Mouse (Mus musculus): Measurements from ENCODE around the gene Cyp1b1. TPM values are rescaled to one million over a fixed set of nuclear protein-coding genes. Genes with fewer than 3 reads are reported as not detected.

Cyp1b1 gene
- total RNA-seq, 2 experiments from 2014 or later, result 33.9 to 38.1 TPM

DNA sequence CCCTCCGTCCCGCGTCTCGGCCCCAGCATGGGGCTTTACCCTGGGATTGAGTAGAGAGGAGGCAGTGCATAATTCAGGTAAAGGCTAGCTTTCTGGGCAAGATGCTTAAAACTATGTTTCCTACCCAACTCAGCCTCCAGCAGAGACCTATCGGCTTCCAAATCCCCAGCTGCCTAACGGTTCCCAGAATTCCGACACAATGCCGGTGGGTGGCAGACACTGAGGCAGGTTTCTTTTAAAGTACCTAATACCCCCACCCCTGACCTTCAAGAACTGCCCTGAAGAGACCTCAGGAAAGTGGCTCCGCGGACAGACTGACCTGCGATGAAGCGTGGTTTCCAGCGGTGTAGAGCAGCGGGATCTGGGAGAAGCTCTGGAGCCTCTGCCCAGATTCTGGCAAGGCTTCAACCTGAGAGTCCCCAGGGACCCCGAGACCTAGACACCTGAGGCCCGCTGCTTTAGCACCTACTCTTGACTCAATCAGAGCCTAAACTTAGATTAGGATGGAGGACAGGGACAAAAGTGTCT lies 429 bp downstream of the Cyp1b1 start:
- DNase-seq, result no peak

DNA sequence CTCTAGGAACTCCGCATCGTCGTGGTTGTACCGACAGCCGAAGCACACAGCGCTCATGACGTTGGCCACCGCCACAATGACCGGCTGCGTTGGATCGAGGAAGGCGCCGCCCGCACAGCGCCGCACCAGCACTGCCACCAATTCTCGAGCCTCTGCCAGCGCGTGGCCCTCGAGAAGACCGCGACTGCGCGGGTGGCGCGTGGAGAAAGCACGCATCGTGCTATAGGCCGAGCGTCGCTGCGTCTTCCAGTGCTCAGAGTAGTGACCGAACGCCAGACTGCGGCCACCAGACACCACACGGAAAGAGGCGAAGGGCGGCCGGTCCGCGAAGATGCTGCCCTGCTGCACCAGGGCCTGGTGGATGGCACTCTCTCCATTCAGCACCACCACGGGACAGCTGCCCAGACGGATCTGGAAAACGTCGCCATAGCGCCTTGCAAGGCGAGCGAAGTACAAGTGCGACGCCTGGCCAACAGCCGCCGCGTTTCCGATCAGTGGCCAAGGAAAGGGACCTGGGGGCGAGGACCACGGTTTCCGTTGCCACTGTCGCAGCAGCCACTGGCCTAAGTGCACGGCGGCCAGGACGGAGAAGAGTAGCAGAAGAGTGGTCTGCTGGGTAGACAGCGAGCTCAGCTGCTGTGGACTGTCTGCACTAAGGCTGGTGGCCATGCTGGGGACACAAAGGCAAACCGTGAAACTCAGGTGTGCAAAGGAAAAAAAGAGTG lies 1.1 kb downstream of the Cyp1b1 start:
- peak; percentile 56 to 61 for DNase-seq

DNA sequence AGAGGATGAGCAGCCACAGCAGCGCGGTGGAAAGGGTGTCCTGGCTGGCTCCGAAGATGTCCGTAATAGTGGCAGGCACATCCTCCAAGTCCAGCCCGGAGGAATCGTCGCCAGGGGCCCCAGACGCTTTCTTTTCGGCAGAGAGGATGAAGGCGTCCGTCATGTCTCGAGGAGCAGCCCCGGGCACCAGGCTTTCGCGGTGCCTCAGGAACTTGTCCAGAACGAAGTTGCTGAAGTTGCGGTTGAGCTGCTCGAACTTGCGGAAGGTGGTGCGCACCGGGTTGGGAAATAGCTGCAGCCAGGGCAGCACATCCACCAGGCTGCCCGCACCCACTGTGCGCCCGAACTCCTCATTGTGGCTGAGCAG lies 1.6 kb downstream of the Cyp1b1 start:
- DNase-seq, result no peak

DNA sequence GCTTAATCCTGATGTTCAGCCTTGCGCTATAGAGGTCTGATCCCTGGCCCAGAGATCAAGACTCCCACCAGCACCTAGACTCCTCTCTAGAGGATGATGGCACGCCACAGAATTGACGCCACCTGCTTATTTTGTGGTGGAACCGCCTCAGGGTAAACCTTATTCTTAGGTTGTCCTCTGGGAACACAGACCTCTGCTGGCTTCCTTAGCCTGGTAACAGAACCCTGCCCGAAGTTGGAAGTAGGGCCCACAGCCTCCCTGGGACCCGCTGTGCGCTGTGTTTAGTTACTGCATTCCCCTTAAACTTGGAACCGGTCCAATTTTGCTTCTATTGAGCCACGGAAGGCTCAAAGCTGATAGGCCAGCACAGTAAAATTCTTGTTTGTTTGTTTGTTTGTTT lies 2.3 kb downstream of the Cyp1b1 start:
- DNase-seq, result no peak

DNA sequence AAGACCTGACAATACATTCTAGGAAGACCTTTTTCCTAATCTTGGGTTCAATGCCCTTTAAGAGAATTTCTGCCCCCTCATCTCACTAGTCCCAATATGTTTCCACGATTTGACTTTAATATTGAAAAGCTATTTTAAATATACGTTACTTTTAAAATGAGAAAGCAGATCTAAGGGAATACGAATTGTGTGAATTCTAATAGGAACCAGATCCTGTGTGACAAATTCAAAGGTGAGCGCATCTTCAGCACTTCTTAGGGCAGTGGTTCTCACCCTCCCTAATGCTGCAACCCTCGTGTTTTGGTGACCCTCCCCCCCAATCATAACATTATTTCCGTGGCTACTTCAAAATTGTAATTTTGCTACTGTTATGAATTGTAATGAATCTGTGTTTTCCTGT lies 2.9 kb downstream of the Cyp1b1 start:
- DNase-seq, result no peak

DNA sequence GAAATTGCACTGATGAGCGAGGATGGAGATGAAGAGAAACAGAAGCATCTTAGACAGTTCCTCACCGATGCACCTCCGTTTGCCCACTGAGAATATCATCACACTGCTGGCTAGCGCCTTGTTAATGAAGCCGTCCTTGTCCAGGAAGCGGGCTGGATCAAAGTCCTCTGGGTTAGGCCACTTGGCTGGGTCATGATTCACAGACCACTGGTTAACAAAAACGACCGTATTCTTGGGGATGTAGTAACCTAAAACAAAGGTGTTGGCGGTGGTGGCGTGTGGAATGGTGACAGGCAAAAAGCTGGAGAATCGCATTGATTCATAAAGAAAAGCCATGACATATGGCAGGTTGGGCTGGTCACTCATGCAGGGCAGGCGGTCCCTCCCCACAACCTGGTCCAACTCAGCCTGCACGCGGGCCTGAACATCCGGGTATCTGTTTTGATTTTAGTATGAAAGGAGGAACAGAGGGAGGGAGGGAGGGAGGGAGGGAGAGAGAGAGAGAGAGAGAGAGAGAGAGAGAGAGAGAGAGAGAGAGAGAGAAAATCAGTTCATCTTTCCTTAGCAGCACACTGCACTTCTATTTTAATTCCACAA lies 4.5 kb downstream of the Cyp1b1 start:
- DNase-seq, result no peak

DNA sequence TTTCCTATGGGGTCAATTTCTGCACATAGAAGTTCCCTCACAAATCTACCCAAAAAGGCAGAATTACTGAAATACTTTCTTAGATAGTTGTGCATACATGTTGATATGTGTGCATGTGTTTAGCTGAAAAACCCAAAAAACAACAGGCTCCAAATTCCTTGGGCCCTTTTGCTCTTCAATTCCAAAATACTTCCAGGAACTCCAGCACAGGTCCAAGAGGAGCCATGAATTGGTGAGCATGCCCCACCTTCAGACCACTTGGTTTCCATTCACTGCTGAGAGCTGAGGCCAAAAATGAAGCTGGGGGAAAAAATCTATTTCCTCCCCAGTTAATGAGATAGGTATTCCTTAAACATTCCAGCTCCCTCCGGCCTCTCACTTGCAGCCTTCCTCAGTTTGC lies 5.1 kb downstream of the Cyp1b1 start:
- DNase-seq, result no peak

DNA sequence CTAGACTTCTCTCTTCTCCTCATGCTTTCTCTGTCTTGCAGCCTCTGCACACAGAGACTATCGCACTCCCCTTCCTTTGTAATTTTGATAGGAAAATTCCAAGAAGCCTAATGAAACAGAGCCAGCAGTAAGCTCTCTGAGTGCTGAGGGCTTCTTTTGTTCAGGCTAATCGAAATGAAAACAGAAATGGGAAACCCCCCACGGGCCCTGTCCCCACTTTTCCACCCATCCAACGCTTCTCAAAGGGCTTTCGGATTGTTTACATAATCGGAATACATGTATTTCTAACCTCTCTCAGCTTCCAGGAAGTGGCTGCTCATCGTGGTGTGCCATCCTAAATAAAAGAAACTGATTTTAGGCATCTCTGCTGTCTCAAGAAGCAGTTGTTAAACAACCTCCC lies 6.7 kb downstream of the Cyp1b1 start:
- DNase-seq, result no peak

DNA sequence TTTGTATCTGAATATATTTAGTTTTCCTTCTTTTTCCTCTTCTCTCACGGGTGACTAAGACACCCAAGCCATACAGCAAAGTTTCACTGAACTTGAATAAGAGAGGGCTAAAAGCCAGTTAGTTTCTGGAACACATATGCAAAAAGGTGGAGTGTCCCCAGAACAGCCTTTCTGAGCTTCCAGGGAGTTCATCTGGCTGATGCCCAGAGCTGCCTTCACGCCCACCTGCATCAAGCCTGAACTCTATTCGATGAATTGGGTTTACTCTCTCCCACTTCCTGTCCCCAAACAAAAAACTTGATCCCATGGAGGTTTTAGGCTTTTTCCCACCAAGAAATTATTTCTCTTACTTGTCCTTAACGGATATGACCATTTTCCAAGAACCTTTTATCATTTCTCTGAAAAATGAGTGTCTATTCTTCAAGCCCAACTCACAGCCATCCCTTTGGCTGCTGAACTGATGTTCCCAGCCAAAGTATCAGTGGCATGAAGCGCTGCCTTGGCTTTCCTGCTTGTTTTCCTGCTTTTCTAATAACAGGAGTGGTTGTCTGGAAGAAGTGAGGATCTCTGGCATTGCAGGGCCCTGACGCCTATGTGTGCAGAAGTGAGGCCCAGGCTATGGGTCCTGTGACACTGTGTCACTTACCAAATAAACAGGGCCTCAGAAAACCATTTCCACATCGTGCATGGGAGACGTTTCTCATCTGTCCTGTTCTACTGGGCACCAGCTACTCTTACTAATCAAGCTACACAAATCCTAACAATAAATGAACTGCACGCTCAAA lies 9.0 kb downstream of the Cyp1b1 start:
- DNase-seq, result no peak

DNA sequence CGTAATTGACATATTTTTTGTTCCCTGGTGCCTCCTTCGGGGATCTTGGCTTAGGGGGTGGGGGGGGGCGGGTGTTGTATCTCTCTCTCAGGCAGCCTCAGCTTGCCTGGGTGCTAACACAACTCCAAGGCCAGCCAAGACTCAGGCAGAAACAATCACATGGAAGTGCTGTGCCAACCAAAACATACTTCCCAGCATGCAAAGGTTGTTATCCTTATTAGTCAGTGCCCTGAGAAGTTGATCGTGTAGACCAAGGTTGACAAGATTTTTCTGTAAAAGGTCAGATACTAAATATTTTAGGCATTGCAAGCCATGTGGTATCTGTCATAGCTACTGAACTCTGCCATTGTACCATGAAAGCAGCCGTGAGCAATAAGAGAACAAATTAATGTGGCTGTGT lies 14.0 kb downstream of the Cyp1b1 start:
- DNase-seq, result peak; percentile 59 to 65

DNA sequence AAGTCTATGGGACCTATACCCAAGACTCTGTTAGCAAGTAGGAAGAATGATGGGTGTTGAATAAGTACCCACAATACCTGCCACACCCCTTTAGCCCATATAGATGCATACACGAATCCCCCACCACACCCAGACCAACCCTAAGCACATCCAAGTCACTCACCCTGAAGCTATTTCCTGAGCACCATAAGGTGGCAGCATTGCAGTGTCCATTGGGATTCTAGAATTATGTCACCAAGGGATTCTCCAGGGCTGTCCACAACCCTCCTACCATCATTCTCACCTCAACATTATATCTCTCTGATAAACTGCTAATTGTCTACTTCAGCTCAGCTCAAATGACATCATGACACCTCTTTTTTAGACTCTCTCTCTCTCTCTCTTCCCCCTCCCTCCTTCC lies 15.7 kb downstream of the Cyp1b1 start:
- DNase-seq, result peak in 1 of 2 experiments; percentile 48

DNA sequence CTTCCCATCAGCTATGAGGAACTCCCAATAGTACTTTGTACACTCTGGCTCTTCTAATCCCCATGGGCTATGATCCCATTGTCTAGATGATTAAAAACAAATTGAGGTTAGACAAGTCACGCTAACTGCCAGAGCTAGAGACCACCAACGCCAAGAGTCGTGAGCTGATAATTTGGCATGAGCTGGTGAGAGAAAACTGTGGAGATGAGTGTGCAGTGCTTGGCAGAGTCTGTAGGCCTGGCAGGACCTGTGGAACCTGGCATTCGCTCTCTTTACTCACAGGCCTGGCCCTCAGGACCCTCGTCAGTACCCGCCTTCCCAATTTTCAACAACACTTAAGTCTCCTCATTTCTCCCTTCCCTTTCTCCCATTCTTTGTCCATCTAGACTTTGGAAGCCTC lies 19.3 kb downstream of the Cyp1b1 start:
- DNase-seq, result no peak

DNA sequence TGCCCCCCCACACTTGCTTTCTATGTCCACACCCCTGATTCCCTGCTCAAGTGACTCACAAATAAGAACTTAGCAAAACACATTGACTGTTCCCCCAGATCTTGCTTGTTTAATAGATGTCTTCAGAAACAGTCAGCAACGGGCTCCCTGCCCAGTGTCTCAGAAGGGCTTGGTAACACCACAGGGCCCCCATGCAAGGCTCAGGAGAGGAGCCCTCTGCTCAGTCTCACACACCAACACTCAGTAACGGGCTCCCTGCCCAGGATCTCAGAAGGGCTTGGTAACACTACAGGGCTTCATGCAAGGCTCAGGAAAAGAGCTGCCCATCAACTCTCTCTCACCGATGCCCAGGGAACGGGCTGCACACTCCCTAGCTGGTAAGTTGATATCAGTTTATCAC lies 19.8 kb downstream of the Cyp1b1 start:
- DNase-seq, result no peak

DNA sequence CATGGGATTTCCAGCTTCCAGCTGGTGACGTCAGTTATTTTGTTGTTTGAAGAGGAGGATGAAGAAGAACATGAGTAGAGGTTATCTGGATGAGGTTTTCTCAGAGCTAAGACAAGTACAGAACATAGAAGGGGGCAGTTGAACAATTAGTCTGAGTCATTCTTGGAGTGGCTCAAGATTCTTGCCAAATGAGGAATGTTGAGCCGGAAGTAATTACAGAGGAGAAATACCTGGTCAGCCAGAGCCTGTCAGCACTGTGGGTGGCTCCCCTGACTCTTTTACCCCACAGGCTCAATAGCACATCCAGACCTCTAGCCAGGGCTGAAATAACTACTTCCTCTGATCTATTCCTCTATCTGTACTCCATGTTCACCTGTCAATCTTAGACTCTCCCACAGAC lies 44.0 kb downstream of the Cyp1b1 start:
- no peak for DNase-seq

DNA sequence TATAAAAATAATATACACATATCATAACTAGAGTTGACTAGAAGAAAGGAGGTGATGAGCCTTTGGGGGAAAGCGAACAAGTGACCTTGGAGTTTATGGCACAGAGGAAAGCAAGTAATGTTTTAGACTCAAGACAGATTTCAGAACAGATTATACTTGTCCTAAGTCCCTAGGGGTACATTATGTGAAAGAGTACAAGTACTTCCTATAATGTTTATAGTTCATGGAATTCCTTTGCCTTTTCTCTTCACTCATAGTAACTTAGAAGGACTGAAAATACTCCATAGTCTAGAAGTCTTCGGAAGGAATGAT lies 50.8 kb downstream of the Cyp1b1 start:
- no peak for DNase-seq

DNA sequence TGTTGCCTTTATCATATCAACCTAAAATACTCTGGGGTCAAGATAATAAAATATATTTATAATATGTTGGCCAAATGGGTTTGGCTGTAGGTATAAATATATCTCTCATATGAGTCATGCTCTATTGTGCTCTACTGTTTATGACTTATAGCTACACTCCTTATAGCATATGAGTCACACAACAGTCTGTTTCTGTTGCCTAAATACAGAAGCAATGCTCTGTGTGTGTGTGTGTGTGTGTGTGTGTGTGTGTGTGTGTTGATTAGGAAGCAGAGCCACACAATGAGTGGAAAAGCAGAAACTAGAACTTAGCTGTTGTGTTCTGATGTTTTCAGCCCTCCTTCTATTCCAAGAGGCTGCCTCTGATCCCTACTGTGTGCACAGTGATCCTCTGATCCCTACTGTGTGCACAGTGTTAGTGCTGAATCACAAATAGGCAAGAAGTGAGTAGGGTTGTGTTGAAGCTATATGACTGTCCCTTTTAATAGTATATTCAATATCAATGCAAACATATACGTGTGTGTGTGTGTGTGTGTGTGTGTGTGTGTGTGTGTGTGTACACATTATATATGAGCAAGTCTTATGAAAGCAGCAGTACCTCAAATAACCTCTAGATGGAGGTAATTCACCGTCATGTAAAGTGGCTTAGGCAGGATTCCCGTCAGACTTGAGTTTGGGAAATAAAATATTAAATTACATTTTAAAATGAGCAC lies 51.3 kb downstream of the Cyp1b1 start:
- DNase-seq, result no peak

DNA sequence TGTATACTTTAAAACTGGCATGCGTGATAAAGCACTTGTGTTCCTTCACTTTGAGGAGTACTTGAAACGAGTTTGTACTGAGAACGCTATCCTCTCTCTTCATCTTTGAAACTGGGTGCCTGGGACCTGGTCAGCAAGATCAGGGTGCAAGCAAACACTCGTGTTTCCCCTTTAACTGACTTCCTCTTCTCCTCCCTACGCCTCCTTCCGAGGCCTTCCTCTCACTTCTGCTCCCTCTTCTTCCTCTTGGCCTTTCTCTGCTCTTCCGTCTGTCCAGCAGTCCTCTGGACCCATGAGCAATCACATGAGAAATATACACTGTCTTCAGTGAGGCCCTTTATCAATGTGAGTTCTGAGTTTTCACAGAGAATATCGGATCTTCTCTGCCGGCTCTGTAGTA lies 53.0 kb downstream of the Cyp1b1 start:
- DNase-seq, result no peak

DNA sequence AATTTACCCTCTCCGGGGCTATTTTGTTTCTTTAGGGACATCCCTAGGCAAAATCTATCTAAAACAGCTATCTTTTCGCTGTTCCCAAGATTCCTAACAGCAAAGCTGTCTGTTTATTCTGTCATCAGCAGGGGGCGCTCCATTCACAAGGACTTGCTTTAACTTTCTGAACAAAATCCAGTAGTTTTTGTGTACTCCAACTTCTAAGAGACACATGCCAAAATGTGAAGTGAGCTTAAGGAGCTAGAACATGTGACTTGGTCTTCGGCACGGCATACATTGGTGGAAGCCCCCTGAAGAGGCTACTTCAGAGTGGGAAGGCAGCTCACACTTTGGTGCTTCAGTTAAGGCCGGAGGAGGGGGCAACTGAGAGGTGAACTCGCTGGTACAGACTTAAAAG lies 53.5 kb downstream of the Cyp1b1 start:
- peak; percentile 64 to 70 for DNase-seq

DNA sequence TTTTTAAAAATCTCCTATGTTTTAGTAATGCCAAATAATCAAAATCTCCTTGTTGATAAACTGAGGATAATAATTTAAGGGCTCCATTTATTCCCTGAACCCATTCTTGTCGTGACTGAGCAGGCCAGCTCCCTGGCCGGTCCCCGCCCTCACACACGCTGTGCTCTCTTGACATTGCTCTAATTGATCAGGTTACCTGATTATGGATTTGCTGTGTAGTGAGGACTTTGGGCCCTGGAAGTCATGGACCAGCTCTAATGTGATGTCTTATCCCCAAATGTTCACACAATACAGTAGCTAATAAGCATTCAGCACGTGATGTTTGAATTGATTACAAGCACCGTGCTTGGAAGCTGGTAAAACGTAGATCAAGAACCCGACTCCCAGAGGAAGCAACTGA lies 56.0 kb downstream of the Cyp1b1 start:
- no peak for DNase-seq

DNA sequence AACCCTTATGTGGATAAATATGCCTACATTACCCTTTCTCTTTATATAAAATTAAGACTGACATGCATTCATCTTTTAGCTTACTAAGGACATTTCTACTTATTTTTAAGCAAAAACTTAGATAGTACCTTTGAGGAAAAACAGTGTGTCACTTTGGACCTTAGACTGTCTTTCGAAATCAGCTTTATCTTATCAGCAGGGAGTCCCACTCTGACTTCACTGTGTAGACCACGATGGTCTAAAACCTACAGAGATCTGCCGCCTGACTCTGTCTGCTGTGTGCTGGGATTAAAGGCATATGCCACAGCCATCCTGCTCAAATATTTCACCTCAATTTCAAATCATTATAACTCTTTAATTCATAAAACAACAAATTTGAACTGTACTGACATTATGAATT lies 56.4 kb downstream of the Cyp1b1 start:
- DNase-seq, result no peak

DNA sequence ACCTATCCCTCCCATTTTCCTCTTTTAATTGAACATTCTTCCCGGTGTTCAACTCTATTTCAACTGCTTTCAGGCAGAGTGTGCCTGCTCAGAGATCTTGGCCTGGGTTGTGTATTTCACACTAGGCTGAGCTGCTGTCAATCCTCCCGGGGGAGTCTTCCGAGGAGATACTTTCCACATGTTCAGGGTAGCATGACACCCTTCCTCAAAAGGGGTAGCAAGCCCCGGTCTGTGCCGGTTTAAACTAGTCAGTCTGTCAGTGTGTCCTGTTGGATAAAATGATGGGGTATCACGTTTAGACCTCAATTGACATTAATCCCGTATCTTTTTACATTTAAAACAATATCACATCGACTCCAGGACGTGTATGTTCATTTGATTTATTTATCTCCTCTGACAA lies 57.1 kb downstream of the Cyp1b1 start:
- no peak for DNase-seq

DNA sequence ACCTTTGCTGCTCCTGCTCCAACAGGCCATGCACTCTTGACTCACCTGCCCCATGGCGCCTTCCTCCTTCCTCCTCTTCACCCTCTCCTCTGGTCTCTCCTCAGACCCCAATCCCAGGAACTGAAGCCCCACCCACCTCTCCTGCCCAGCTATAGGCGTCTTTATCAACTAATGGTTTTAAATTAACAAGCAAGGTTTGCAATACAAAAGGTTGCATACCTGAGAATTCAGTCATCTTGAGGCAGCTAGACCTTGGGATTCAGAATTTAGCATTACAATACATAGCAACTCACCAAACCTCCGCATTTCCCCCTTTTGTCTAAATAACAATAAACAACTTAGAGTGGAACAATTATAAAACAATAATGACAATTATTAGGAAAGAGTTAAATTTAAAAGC lies 60.7 kb downstream of the Cyp1b1 start:
- no peak for DNase-seq

DNA sequence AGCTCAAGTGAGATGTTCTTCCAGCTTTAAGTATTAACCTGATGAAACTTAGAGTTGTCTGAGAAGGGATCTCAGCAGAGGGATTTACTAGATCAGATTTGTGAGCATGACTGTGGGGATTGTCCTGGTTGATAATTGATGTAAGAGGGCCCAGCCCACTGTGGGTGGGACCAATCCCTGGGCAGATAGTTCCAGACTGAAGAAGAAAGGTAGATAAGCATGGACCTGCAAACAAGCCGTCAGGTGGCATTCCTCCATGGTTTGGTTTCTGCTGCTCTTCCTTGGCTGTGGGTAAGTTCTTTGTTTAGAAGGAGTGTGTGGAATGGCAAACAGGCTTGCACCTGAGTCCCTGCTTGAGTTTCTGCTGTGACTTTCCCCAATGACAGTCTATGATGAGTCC lies 61.7 kb downstream of the Cyp1b1 start:
- DNase-seq, result no peak
